Mouse (Mus musculus) adipocyte (in vitro differentiated cells): ENCODE data around the gene Anks6.
"Not testable (repeated sequence)": the region's sequence is repeated elsewhere in the genome, so short reads cannot be mapped to it uniquely, and the experiment has no call there.

Experiments used
- DNase-seq: peaks from one replicate; pipeline ENCODE4 v3.0.0-alpha.2; 2016; ENCODE audit warnings: low spot score

Gene Anks6

DNA sequence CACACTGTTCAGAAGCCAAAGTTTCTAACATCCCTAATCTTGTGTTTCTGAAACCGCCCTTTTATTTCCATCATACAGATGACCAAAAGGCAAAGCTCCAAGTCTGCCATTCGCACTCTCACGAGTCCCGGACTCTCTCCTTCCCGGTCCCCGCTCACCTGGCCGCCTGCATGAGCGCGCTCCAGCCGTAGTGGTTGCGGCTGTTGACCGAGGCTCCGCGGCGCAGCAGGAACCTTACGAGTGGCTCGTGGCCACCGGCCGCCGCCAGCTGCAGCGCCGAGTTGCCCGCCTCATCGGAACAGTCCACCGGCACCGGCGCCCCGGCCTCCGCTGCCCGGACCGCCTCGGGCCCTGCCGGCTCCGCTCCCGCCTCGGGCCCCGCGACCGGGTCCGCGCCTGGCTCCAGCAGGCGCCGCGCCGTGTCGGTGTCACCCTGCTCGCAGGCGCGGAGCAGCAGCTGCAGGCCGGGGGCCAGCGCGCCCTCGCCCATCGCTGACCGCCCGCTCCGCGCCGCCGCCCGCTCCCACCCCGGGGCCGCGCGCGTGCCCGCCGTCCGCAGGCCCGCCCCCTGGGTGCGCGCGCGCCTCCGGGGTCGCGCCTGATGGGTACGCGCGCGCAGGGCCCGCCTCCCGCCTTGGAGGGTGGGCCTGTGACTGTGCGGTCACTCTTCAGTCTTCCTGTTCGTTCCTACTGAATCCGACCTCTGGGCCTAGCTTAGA is at the start of gene Anks6:
Gene Anks6 (minus strand): TSS at position 637 of the 719 bp plus-strand sequence.
- DNase-seq = peak; percentile 69

DNA sequence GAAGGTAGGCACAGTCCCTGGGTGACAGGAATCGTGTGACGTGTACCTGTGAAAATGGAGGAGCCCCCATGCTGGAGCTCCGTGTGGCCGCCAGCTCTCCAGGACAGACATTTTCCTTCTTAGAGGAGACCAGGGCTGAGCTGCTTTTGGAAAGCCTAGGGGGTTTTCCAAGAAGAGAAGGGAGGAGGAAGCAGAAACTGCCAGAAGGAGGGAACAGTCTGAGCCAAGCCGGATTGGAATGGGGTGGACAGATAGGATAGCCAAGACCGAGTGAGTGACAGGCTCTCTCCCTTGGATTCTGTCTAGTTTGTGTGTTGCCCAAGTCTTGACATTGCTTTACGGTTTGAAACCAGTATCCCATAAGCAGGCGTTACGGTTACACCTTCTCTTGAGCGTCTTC is 46.3 kb upstream of the Anks6 start:
- no peak for DNase-seq

- DNase-seq = no peak
Observed at GRCm38 (mm10) chr4:47093647-47094046, 36.4 kb upstream of the Anks6 start.

- no peak for DNase-seq
Observed at GRCm38 (mm10) chr4:47093161-47093560, 35.9 kb upstream of the Anks6 start.

GRCm38 (mm10) chr4:47092387-47093021 is 35.3 kb upstream of the Anks6 start:
- no peak for DNase-seq

GRCm38 (mm10) chr4:47091493-47092386 is 34.5 kb upstream of the Anks6 start, which contains the start of gene Galnt12:
Galnt12 (plus strand) TSS chr4:47091909.
- DNase-seq = no peak

- DNase-seq = no peak
Observed at GRCm38 (mm10) chr4:47088671-47089070, 31.4 kb upstream of the Anks6 start.

DNA sequence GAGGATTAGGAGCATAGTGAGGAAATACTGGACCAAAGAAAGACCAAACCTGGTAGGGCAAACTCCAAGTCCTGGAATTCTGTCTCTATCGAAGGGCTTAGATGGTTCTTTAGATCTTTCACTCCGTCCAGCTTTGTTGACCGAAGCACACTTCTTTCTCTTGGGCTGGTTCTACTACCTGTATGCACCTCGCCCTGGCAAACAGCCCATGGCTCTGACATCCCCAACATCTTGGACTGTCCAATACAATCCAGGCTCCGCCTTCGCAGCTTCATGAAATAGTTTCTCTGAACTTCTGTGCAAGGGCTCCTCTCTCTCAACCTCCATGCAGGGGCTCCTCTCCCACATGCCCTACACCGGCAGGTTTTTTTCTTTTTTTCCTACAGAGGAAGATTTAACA is 26.6 kb upstream of the Anks6 start:
- DNase-seq = no peak

GRCm38 (mm10) chr4:47080647-47081010 is 23.4 kb upstream of the Anks6 start:
- DNase-seq = no peak

- DNase-seq = no peak
Observed at GRCm38 (mm10) chr4:47079997-47080646, 22.9 kb upstream of the Anks6 start.

DNA sequence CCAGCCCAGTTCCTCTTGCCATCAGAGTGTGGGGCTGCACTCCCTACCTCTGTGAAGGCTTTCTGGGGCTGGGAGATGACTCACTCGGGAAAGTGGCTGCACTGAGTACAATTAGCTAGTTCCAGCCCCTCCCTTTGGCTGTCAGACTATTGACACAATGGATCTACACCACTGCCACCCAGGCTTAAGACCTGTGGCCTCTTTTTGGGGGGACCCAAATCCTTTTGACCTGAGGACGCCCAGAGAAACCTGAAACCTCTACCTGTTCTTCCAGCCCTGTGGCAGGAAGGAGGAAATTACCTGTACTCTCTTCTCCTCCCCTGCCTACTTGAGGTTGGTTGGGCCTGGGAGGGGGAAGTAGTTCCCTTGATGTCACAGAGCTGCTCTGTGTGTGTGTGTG is 17.8 kb upstream of the Anks6 start:
- no peak for DNase-seq

GRCm38 (mm10) chr4:47060900-47061299 is 3.7 kb upstream of the Anks6 start:
- DNase-seq = no peak

GRCm38 (mm10) chr4:47057510-47058325 is 491 bp upstream of the Anks6 start:
- peak; percentile 71 for DNase-seq

- DNase-seq = no peak
Observed at GRCm38 (mm10) chr4:47055570-47056080, 1.6 kb downstream of the Anks6 start.

DNA sequence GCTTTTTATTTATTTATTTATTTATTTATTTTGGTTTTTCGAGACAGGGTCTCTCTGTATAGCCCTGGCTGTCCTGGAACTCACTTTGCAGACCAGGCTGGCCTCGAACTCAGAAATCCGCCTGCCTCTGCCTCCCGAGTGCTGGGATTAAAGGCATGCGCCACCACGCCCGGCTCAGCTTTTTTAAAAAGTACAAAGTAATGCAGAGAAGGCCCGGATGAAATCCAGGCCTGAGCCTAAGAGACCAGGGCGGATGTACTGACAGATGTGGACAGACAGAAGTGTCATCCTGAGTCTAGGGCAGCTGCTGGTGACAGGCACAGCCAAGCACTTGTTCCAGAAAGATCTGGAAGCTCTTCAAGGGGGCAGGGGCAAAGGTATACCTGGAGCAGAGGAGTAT is 2.1 kb downstream of the Anks6 start:
- DNase-seq = not testable (repeated sequence)

DNA sequence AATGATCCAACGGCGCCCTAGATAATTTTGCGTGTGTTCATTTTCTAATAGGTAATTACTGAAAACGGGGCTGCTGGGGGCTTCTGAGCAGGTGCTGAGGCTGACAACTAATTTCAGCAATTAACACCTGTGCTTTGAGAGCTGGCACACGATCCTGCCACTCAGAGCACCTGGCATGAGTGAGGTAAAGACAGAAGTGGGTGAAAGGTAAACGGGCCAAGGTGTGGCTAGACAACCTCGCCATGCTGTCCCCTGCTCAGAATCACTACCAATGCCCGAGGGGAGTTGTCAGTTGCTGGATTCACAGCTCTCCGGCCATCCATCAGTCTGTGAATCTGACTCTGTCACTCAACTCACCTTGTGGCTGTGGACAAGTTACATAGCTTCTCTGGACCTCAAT is 5.3 kb downstream of the Anks6 start:
- no peak for DNase-seq

GRCm38 (mm10) chr4:47050642-47051381 is 6.4 kb downstream of the Anks6 start:
- DNase-seq = no peak

GRCm38 (mm10) chr4:47050167-47050566 is 7.1 kb downstream of the Anks6 start:
- peak; percentile 78 for DNase-seq

GRCm38 (mm10) chr4:47049216-47049615 is 8.0 kb downstream of the Anks6 start:
- DNase-seq = no peak

- no peak for DNase-seq
Observed at GRCm38 (mm10) chr4:47047765-47048164, 9.5 kb downstream of the Anks6 start.
